Mouse (Mus musculus) kidney, embryonic 14.5 days (tissue): ENCODE data around the gene Mixl1. TPM values are rescaled to one million over a fixed set of nuclear protein-coding genes. Genes with fewer than 3 reads are reported as not detected.
A peak's percentile ranks its signal among the peaks of the same experiment; 100 is the strongest.

Experiments used
- ATAC-seq: fragments of 200-750 bp; cut with Nextera tagmentation; 2 replicates; pipeline ENCODE4 v1.8.0; 2017; ENCODE audit warnings: moderate number of reproducible peaks, mild to moderate bottlenecking, moderate TSS enrichment, moderate library complexity; ENCODE audit not compliant: low FRiP score, low TSS enrichment
- H3K27ac ChIP-seq: fragments of 300-500 bp; sonication (generic); 2 replicates; pipeline ENCODE4 v1.5.1; 2014; ENCODE audit warnings: low read depth, mild to moderate bottlenecking, low read length, moderate library complexity, mixed read lengths
- H3K27me3 ChIP-seq: fragments of 300-500 bp; sonication (generic); 2 replicates; pipeline ENCODE4 v1.6.1; 2014; ENCODE audit warnings: mild to moderate bottlenecking, low read length; ENCODE audit not compliant: control insufficient read depth, insufficient read depth
- H3K36me3 ChIP-seq: fragments of 300-500 bp; sonication (generic); 2 replicates; pipeline ENCODE4 v1.6.1; 2014; ENCODE audit warnings: low read length, mixed read lengths; ENCODE audit not compliant: control insufficient read depth, insufficient read depth
- H3K4me1 ChIP-seq: fragments of 300-500 bp; sonication (generic); 2 replicates; pipeline ENCODE4 v1.6.1; 2014; ENCODE audit warnings: low read length, mixed read lengths; ENCODE audit not compliant: control insufficient read depth, insufficient read depth
- H3K4me2 ChIP-seq: fragments of 300-500 bp; sonication (generic); replicated peaks from 2 replicates; pipeline ENCODE4 v1.6.1; 2014; ENCODE audit warnings: low read depth, mild to moderate bottlenecking, low read length
- H3K4me3 ChIP-seq: fragments of 300-500 bp; sonication (generic); 2 replicates; pipeline ENCODE4 v1.5.1; 2014; ENCODE audit warnings: mild to moderate bottlenecking, low read length
- H3K9ac ChIP-seq: fragments of 300-500 bp; sonication (generic); 2 replicates; pipeline ENCODE4 v1.6.1; 2014; ENCODE audit warnings: low read depth, mild to moderate bottlenecking, low read length, moderate library complexity
- H3K9me3 ChIP-seq: fragments of 300-500 bp; sonication (generic); 2 replicates; pipeline ENCODE4 v1.6.1; 2016; ENCODE audit warnings: low read length; ENCODE audit not compliant: control insufficient read depth
- WGBS: fragments of 180-500 bp; shearing (Covaris S2); extraction: QIAGEN DNeasy Blood & Tissue Kit; methylation state at CpG from one replicate; pipeline ENCODE4 v1.1.7; 2014; 5-methylcytosine and 5-hydroxymethylcytosine counted together
- polyA plus RNA-seq: library from polyadenylated mRNA; unstranded; fragments of >200 nt; fragmentation: Nextera tagmentation; extraction: Ambion mirVana; gene quantifications from 2 replicates; pipeline ENCODE4 v1.2.1, GENCODE M21; 2014

Mixl1 gene
- polyA plus RNA-seq, result 0.36 and 0.47 TPM in 2 replicates

- Histone ChIP-seq H3K9me3 (no peaks in the 10 kb centered on the region), H3K4me1 (0 out of 2 replicates have a peak, but pooled peaks cover 4% of the 10 kb centered on the region), H3K4me3 (peak within 1 kb of the TSS; percentile 45), H3K27me3 (peaks cover 36% of the 10 kb centered on the region), H3K27ac (no peak within 1 kb of the TSS), H3K9ac (peak within 1 kb of the TSS; percentile 19; the same call in 1 of the 2 replicates), H3K4me2 (peak within 1 kb of the TSS; percentile 59), H3K36me3 (peaks cover 5% of the 10 kb centered on the region; the same call in 1 of the 2 replicates)
- ATAC-seq, result peak; percentile 54; the same call in 1 of the 2 replicates
- under 1% methylated on average over 63 of the region's 79 CpGs for WGBS
Measured at GRCm38 (mm10) chr1:180696626-180697352, at the start of gene Mixl1. Mixl1 (minus strand) TSS chr1:180697034.

GRCm38 (mm10) chr1:180729231-180729630 lies 32.4 kb upstream of the Mixl1 start:
- ATAC-seq, result no peak
- no peaks in the 10 kb centered on the region for H3K9me3 ChIP-seq

GRCm38 (mm10) chr1:180726183-180726582 lies 29.3 kb upstream of the Mixl1 start:
- peak; percentile 66 for ATAC-seq
- Histone ChIP-seq H3K9me3 (no peaks in the 10 kb centered on the region), H3K4me2 (peak overlapping the region; percentile 67), H3K27ac (peak overlapping the region; percentile 93), H3K27me3 (no peaks in the 10 kb centered on the region), H3K36me3 (no peaks in the 10 kb centered on the region), H3K4me1 (peaks cover 11% of the 10 kb centered on the region), H3K4me3 (peak overlapping the region; percentile 100), H3K9ac (peak overlapping the region; percentile 99)
- WGBS, result 0% methylated on average over 29 of the region's 42 CpGs

More at GRCm38 (mm10) chr1:180729231-180729630, 32.4 kb upstream of the Mixl1 start:
- H3K27me3 ChIP-seq, result no peaks in the 10 kb centered on the region
- peaks cover 11% of the 10 kb centered on the region for H3K4me1 ChIP-seq
- no peak overlapping the region for H3K27ac ChIP-seq
- H3K4me2 ChIP-seq, result no peak overlapping the region
- H3K9ac ChIP-seq, result no peak overlapping the region
- WGBS, result 90% methylated on average over 3 of the region's 3 CpGs
- H3K36me3 ChIP-seq, result peaks cover 8% of the 10 kb centered on the region
- H3K4me3 ChIP-seq, result no peak overlapping the region

- peak; percentile 93 for ATAC-seq
Measured at GRCm38 (mm10) chr1:180725704-180726179, 28.9 kb upstream of the Mixl1 start, which contains the start of gene Acbd3. Acbd3 (plus strand) TSS chr1:180726043.

GRCm38 (mm10) chr1:180723701-180724238 lies 26.9 kb upstream of the Mixl1 start:
- Histone ChIP-seq H3K4me1 (peaks cover 11% of the 10 kb centered on the region; the same call in 1 of the 2 replicates), H3K27ac (no peak overlapping the region), H3K27me3 (no peaks in the 10 kb centered on the region), H3K4me2 (no peak overlapping the region), H3K36me3 (no peaks in the 10 kb centered on the region), H3K4me3 (no peak overlapping the region), H3K9me3 (no peaks in the 10 kb centered on the region), H3K9ac (no peak overlapping the region)
- 31% methylated on average over 1 of the region's 1 CpGs for WGBS
- ATAC-seq, result no peak

More at GRCm38 (mm10) chr1:180725704-180726179, 28.9 kb upstream of the Mixl1 start, which contains the start of gene Acbd3:
- Histone ChIP-seq H3K9ac (peak within 1 kb of the TSS; percentile 99), H3K4me3 (peak within 1 kb of the TSS; percentile 100), H3K4me1 (peaks cover 11% of the 10 kb centered on the region), H3K27ac (peak within 1 kb of the TSS; percentile 93), H3K4me2 (peak within 1 kb of the TSS; percentile 67), H3K9me3 (no peaks in the 10 kb centered on the region), H3K27me3 (no peaks in the 10 kb centered on the region), H3K36me3 (no peaks in the 10 kb centered on the region)
- 0% methylated on average over 48 of the region's 52 CpGs for WGBS

- Histone ChIP-seq H3K36me3 (no peaks in the 10 kb centered on the region), H3K27me3 (no peaks in the 10 kb centered on the region), H3K9ac (no peak overlapping the region), H3K4me3 (no peak overlapping the region), H3K4me2 (no peak overlapping the region), H3K4me1 (peaks cover 5% of the 10 kb centered on the region; the same call in 1 of the 2 replicates), H3K27ac (no peak overlapping the region), H3K9me3 (no peaks in the 10 kb centered on the region)
- no peak for ATAC-seq
- 55% methylated on average over 1 of the region's 1 CpGs for WGBS
Measured at GRCm38 (mm10) chr1:180722608-180723007, 25.8 kb upstream of the Mixl1 start.

GRCm38 (mm10) chr1:180719951-180720689 lies 23.3 kb upstream of the Mixl1 start:
- peak; percentile 63; the same call in 1 of the 2 replicates for ATAC-seq
- Histone ChIP-seq H3K4me2 (no peak overlapping the region), H3K4me3 (no peak overlapping the region), H3K4me1 (no peaks in the 10 kb centered on the region), H3K27ac (no peak overlapping the region), H3K9me3 (no peaks in the 10 kb centered on the region), H3K27me3 (no peaks in the 10 kb centered on the region), H3K36me3 (no peaks in the 10 kb centered on the region), H3K9ac (no peak overlapping the region)
- WGBS, result 45% methylated on average over 5 of the region's 5 CpGs

- 87% methylated on average over 6 of the region's 6 CpGs for WGBS
- Histone ChIP-seq H3K4me1 (no peaks in the 10 kb centered on the region), H3K36me3 (no peaks in the 10 kb centered on the region), H3K9me3 (no peaks in the 10 kb centered on the region), H3K4me3 (no peak overlapping the region), H3K9ac (no peak overlapping the region), H3K27ac (no peak overlapping the region), H3K4me2 (no peak overlapping the region), H3K27me3 (no peaks in the 10 kb centered on the region)
- ATAC-seq, result 0 out of 2 replicates have a peak, but pooled peaks have one; percentile 33
Measured at GRCm38 (mm10) chr1:180719483-180719882, 22.6 kb upstream of the Mixl1 start.
